Mouse (Mus musculus) liver, embryonic 15.5 days (tissue): Measurements from ENCODE around the gene Trem3. TPM values are rescaled to one million over a fixed set of nuclear protein-coding genes. Genes with fewer than 3 reads are reported as not detected.
A peak's percentile ranks its signal among the peaks of the same experiment; 100 is the strongest.

Source experiments
- ATAC-seq: fragments of 200-750 bp; cut with Nextera tagmentation; 2 replicates; pipeline ENCODE4 v1.8.0; 2017; ENCODE audit warnings: moderate number of reproducible peaks, mild to moderate bottlenecking, moderate library complexity; ENCODE audit not compliant: insufficient read depth
- H3K27ac ChIP-seq: fragments of 300-500 bp; sonication (generic); replicated peaks from 2 replicates; pipeline ENCODE4 v1.5.1; 2015; ENCODE audit warnings: mild to moderate bottlenecking, inconsistent platforms
- H3K27me3 ChIP-seq: fragments of 300-500 bp; sonication (generic); 2 replicates; pipeline ENCODE4 v1.6.1; 2015; ENCODE audit warnings: mild to moderate bottlenecking, inconsistent platforms
- H3K36me3 ChIP-seq: fragments of 300-500 bp; sonication (generic); replicated peaks from 2 replicates; pipeline ENCODE4 v1.6.1; 2015; ENCODE audit warnings: moderate library complexity, mild to moderate bottlenecking, inconsistent platforms
- H3K4me1 ChIP-seq: fragments of 300-500 bp; sonication (generic); replicated peaks from 2 replicates; pipeline ENCODE4 v1.6.1; 2015; ENCODE audit warnings: inconsistent platforms
- H3K4me2 ChIP-seq: fragments of 300-500 bp; sonication (generic); 2 replicates; pipeline ENCODE4 v1.6.1; 2015; ENCODE audit warnings: moderate library complexity, mild to moderate bottlenecking, inconsistent platforms
- H3K4me3 ChIP-seq: fragments of 300-500 bp; sonication (generic); replicated peaks from 2 replicates; pipeline ENCODE4 v1.5.1; 2015; ENCODE audit warnings: mild to moderate bottlenecking, inconsistent platforms
- H3K9ac ChIP-seq: fragments of 300-500 bp; sonication (generic); 2 replicates; pipeline ENCODE4 v1.6.1; 2015; ENCODE audit warnings: moderate library complexity, mild to moderate bottlenecking, inconsistent platforms
- H3K9me3 ChIP-seq: fragments of 300-500 bp; sonication (generic); replicated peaks from 2 replicates; pipeline ENCODE4 v1.6.1; 2016; ENCODE audit warnings: inconsistent platforms
- WGBS: fragments of 180-500 bp; shearing (Covaris S2); methylation state at CpG from one replicate; pipeline ENCODE4 v1.1.7; 2015; ENCODE audit warnings: mixed read lengths; ENCODE audit not compliant: insufficient replicate concordance; 5-methylcytosine and 5-hydroxymethylcytosine counted together
- polyA plus RNA-seq: library from polyadenylated mRNA; unstranded; fragments of >200 nt; fragmentation: Nextera tagmentation; extraction: Ambion mirVana; gene quantifications from 2 replicates; pipeline ENCODE4 v1.2.1, GENCODE M21; 2015

Gene Trem3
- polyA plus RNA-seq, 1 experiment from 2014 or later = 8.7 TPM

DNA sequence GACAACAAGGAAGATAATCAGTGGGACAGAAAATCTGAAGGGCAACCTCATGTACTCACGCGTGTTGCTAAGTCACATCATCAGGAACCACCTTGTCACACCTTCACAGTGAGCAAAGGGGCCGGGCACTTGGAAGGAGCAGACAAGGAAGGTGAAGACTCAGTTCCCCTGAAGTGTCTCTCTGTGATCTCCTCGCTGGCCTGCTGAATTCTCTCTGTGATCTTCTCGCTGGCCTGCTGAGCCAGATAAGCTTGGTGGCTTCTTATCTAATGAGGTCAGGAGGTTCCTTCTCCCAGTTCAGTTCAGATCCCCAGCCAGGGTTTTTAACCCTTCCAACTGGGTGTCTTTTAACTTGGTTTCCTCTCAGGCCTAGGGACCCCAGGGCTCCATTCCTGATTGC lies 24.6 kb downstream of the Trem3 start:
- no peaks in the 10 kb centered on the region for H3K36me3 ChIP-seq
- H3K9me3 ChIP-seq = no peaks in the 10 kb centered on the region
- H3K4me1 ChIP-seq = peaks cover 88% of the 10 kb centered on the region
- peak overlapping the region; percentile 36 for H3K4me3 ChIP-seq
- H3K4me2 ChIP-seq = peak overlapping the region; percentile 66
- WGBS = 16% methylated on average over 5 of the region's 5 CpGs
- peak overlapping the region; percentile 94 for H3K27ac ChIP-seq
- no peaks in the 10 kb centered on the region for H3K27me3 ChIP-seq
- peak; percentile 96 for ATAC-seq
- peak overlapping the region; percentile 42 for H3K9ac ChIP-seq

DNA sequence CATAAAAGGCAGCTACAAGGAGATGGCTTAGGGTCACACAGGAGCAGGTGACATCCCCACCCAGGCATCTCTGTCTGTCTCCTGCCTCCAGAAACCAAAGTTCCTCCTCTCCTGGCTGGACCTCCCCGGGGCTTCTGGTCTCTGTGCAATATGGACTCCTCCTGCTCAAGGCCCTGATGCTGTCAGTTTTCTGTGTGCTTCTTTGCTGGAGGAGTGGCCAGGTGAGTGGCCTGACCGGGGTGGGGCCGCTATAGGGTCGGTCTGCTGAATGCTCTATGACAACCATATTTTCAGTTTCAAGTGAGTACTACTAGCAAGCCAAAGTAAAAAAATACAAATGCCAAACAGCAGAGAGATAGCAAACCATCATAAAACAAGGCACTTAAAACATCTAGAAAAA lies 25.0 kb downstream of the Trem3 start:
- no peaks in the 10 kb centered on the region for H3K27me3 ChIP-seq
- H3K4me1 ChIP-seq = peaks cover 83% of the 10 kb centered on the region
- H3K4me3 ChIP-seq = peak overlapping the region; percentile 36
- peak; percentile 48 for ATAC-seq
- no peaks in the 10 kb centered on the region for H3K36me3 ChIP-seq
- peak overlapping the region; percentile 94 for H3K27ac ChIP-seq
- peak overlapping the region; percentile 66 for H3K4me2 ChIP-seq
- WGBS = 54% methylated on average over 4 of the region's 4 CpGs
- H3K9me3 ChIP-seq = no peaks in the 10 kb centered on the region
- H3K9ac ChIP-seq = peak overlapping the region; percentile 42

DNA sequence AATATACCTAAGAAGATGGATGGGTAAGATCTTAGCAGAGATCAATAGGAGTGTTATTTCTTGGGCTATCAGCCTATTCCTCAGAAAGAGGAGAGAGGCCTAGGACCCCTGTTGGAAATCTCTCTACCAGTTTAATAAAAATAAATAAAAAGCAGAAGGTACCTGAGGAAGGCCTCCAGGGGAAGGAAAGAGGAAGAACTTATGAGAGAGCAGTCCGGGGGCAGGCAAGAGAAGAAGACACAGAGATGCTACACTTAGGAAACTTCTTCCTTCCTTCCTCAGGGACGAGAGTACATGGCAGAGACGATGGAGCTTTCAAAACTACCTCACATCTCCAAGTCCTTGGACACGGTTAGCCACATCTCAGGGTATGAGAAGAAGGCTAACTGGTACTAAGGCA lies 26.5 kb downstream of the Trem3 start:
- peaks cover 81% of the 10 kb centered on the region for H3K4me1 ChIP-seq
- WGBS = 48% methylated on average over 4 of the region's 4 CpGs

DNA sequence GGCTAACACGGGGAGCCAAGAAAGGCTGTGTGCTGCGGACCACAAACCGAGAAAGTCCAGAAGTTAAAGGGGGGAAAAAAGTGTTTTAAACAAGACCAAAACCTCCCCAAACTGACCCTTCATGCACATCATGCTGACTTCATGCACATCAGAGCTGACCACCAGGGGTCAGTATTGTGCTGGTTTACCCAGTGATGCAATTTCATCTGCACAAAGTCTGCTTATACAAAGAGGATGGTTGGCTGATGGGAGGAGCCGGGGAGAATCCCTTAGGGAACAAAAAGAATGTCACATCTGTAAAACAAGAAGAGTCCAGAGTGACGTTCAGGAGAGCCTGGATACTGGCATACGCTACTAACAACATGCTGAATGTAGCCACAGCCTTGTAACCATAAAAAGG lies 27.3 kb downstream of the Trem3 start:
- Histone ChIP-seq H3K36me3 (no peaks in the 10 kb centered on the region), H3K4me2 (no peak overlapping the region), H3K9me3 (no peaks in the 10 kb centered on the region), H3K27me3 (no peaks in the 10 kb centered on the region), H3K4me1 (peaks cover 81% of the 10 kb centered on the region), H3K27ac (peak overlapping the region; percentile 94), H3K4me3 (no peak overlapping the region), H3K9ac (no peak overlapping the region)
- ATAC-seq = no peak
- 19% methylated on average over 6 of the region's 6 CpGs for WGBS

More for the DNA sequence above, 26.5 kb downstream of the Trem3 start:
- Histone ChIP-seq H3K9ac (no peak overlapping the region), H3K27ac (peak overlapping the region; percentile 94), H3K4me3 (no peak overlapping the region), H3K36me3 (no peaks in the 10 kb centered on the region), H3K27me3 (no peaks in the 10 kb centered on the region), H3K9me3 (no peaks in the 10 kb centered on the region), H3K4me2 (no peak overlapping the region)
- ATAC-seq = no peak

DNA sequence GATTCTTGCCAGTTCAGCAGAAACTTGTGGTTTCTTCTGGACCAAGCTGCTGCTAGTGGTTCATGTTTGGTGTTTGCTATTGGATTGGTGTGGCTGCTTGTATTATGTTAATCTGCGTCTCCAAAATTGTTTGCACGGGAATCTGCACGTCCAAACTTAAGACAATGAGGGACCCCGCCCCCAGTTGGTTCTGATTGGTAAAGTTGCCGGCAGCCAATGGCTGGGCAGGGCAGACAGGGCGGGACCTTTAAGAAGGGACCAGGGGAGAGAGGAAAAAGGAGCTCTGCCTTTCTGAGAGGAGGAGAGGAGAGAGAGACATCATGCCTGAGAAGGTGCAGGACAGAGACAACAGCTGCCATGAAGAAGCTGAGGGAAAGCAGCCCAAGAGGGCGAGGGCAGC lies 28.2 kb downstream of the Trem3 start:
- H3K9me3 ChIP-seq = no peaks in the 10 kb centered on the region
- no peak overlapping the region for H3K27ac ChIP-seq
- peaks cover 80% of the 10 kb centered on the region for H3K4me1 ChIP-seq
- no peak overlapping the region for H3K4me3 ChIP-seq
- no peak for ATAC-seq
- H3K4me2 ChIP-seq = no peak overlapping the region
- no peaks in the 10 kb centered on the region for H3K27me3 ChIP-seq
- 35% methylated on average over 7 of the region's 7 CpGs for WGBS
- no peaks in the 10 kb centered on the region for H3K36me3 ChIP-seq
- no peak overlapping the region for H3K9ac ChIP-seq

DNA sequence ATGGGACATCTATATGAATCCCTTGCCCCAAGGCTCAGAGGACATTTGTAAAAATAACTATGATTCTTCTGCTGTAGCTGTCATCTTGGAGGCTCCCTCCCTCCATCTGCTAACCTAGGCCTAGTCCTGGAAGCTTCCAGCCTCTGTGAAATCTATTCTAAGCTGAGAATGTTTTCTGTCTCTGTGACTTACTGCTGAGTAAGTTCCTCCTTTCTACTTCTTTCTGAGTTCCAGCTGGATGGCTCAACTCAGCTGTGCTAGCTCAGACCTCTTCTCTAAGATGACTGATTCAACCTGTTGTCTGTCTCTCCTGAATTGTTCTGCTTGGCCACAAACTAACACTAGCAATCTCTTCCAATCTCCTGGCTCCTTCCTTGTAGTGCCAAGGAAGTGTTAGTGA lies 30.8 kb downstream of the Trem3 start:
- Histone ChIP-seq H3K9me3 (no peaks in the 10 kb centered on the region), H3K36me3 (no peaks in the 10 kb centered on the region), H3K27ac (no peak overlapping the region), H3K4me2 (no peak overlapping the region), H3K27me3 (no peaks in the 10 kb centered on the region), H3K4me3 (no peak overlapping the region), H3K4me1 (peaks cover 78% of the 10 kb centered on the region), H3K9ac (no peak overlapping the region)
- ATAC-seq = no peak

DNA sequence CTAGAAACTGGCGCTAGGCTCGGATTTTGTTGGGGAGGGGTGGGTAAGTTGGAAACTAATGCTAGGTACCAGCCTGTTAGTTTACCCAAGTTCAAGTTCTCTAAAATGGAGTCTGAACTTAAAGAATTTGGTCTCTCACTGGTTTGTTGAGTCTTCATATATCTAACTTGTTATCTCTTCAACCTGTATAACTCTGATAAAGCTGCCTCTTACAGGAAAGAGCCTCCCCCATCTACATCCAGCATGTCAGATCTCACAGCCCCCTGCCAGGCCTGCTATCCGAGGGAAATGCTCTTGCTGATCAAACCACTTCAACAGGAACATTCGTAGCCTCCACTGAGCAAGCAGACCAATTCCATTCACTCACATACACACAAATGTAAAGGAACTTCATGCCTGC lies 31.4 kb downstream of the Trem3 start:
- H3K4me2 ChIP-seq = no peak overlapping the region
- WGBS = 47% methylated on average over 4 of the region's 4 CpGs
- H3K9ac ChIP-seq = no peak overlapping the region
- peaks cover 74% of the 10 kb centered on the region for H3K4me1 ChIP-seq
- H3K4me3 ChIP-seq = no peak overlapping the region
- no peaks in the 10 kb centered on the region for H3K27me3 ChIP-seq
- H3K36me3 ChIP-seq = no peaks in the 10 kb centered on the region
- H3K9me3 ChIP-seq = no peaks in the 10 kb centered on the region
- no peak for ATAC-seq
- no peak overlapping the region for H3K27ac ChIP-seq

DNA sequence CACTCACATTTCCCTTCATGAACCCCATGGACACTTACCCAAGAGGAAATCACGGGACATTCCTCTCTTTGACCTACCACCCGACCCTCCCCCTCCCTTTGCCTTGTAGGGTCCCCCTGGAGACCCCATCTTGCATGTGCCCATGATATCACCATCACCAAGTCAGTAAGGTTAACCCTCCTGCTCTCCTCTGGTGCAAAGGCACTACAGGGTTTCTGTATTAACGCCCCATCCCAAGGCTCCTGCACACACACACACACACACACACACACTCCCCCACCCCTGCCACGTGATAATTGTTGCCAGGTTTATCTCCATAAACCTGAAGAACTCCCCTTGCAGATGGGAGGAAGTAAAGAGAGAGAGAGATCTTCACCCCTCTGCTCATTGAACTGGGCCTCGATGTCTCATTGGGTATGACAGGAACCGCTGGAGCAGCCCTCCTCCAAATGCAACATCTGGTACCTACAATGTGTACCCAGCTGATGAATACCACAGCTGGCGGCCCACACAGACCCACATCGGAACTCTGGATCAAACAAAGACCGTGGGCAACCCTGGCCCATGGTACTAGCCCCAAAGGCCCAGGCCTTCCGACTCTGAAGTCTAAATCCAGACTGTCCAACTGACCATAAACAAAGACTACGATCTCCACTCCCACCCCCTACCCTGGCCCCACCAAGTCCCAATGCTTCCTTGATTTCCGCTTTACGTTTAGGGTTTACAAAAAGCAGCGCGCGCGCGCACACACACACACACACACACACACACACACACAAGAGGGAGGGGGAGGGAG lies 33.6 kb downstream of the Trem3 start:
- Histone ChIP-seq H3K4me3 (peak overlapping the region; percentile 56), H3K4me1 (peaks cover 52% of the 10 kb centered on the region), H3K27me3 (no peaks in the 10 kb centered on the region), H3K9ac (peak overlapping the region; percentile 52), H3K9me3 (no peaks in the 10 kb centered on the region), H3K4me2 (peak overlapping the region; percentile 71), H3K36me3 (no peaks in the 10 kb centered on the region), H3K27ac (peak overlapping the region; percentile 58)
- ATAC-seq = peak; percentile 52
- 22% methylated on average over 18 of the region's 18 CpGs for WGBS

DNA sequence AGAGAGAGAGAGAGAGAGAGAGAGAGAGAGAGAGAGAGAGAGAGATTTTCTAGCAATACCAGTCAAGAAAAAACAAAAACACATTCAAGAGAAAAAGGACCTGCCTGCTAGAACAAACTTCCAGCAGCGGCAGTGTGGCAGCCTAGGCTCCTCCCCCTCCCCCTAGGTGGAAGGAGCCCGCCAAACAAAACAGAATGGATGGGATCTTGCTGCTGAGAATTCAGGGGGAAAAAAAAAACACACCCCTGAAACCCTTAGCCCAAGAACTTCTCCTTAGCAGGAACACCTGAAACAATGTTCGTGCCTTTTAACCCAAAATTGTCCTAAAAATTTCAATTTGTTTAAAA lies 34.1 kb downstream of the Trem3 start:
- Histone ChIP-seq H3K9ac (peak overlapping the region; percentile 52), H3K9me3 (no peaks in the 10 kb centered on the region), H3K4me3 (peak overlapping the region; percentile 56), H3K27ac (peak overlapping the region; percentile 58), H3K4me2 (peak overlapping the region; percentile 71), H3K4me1 (peaks cover 51% of the 10 kb centered on the region), H3K27me3 (no peaks in the 10 kb centered on the region), H3K36me3 (no peaks in the 10 kb centered on the region)
- 5% methylated on average over 3 of the region's 3 CpGs for WGBS
- peak; percentile 36; the same call in 1 of the 2 replicates for ATAC-seq

DNA sequence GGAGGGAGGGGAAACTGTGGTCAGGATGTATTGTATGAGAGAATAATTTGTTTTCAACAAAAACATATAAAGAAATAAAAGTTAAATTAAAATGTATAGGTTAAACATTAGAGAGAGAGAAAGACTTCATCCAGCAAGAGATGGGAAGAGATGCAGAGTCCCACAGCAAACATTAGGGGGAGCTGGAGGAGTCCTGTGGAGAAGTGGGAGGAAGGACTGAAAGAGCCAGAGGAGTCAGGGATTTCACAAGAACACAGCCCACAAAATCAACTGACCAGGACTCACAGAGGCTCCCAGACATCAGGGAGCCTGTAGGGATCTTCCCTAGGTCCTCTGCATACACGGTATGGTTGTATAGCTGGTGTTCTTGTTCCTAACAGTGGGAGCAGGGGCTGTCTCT lies 39.2 kb downstream of the Trem3 start:
- H3K36me3 ChIP-seq = no peaks in the 10 kb centered on the region
- H3K9ac ChIP-seq = no peak overlapping the region
- no peak overlapping the region for H3K4me3 ChIP-seq
- 25% methylated on average over 1 of the region's 1 CpGs for WGBS
- H3K4me2 ChIP-seq = no peak overlapping the region
- no peaks in the 10 kb centered on the region for H3K9me3 ChIP-seq
- no peak overlapping the region for H3K27ac ChIP-seq
- ATAC-seq = no peak
- peaks cover 16% of the 10 kb centered on the region for H3K4me1 ChIP-seq
- H3K27me3 ChIP-seq = no peaks in the 10 kb centered on the region

DNA sequence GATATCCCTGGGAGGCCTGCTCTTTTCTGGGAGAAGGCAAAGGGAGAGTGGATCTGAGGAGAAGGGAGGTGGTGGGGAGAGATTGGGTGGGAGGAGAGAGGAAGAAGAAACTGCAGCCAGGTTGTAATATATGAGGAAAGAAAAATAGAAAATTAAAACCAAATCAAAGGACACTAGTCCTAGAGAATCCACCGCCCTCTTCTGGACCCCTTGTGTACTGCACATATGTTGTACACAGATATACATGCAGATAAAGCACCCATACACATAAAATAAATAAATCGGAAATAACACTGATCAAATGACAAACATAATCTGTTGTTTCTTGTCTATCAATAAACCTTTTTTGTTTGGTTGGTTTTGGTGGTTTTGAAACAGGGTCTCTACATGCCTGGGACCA lies 39.7 kb downstream of the Trem3 start:
- Histone ChIP-seq H3K9me3 (no peaks in the 10 kb centered on the region), H3K4me3 (no peak overlapping the region), H3K36me3 (no peaks in the 10 kb centered on the region), H3K27me3 (no peaks in the 10 kb centered on the region), H3K27ac (no peak overlapping the region), H3K4me1 (peaks cover 13% of the 10 kb centered on the region), H3K4me2 (no peak overlapping the region), H3K9ac (no peak overlapping the region)
- 29% methylated on average over 2 of the region's 2 CpGs for WGBS
- ATAC-seq = no peak
